Mouse (Mus musculus) gastrocnemius, adult 2 months (tissue): Measurements from ENCODE around the gene Gnl3l. TPM values are rescaled to one million over a fixed set of nuclear protein-coding genes. Genes with fewer than 3 reads are reported as not detected.

ENCODE experiments used
- DNase-seq: peaks from one replicate; pipeline ENCODE4 v3.0.0; 2022
- H3K27ac ChIP-seq: fragments of 200-600 bp; 2 replicates; pipeline ENCODE4 v1.8.1; 2022; ENCODE audit warnings: mild to moderate bottlenecking
- H3K4me3 ChIP-seq: fragments of 200-600 bp; 2 replicates; pipeline ENCODE4 v1.8.1; 2022; ENCODE audit warnings: mild to moderate bottlenecking, moderate library complexity
- CTCF ChIP-seq: fragments of 200-600 bp; IDR thresholded peaks from 2 replicates; pipeline ENCODE4 v1.8.1; 2022; ENCODE audit warnings: antibody characterized with exemption, mild to moderate bottlenecking, moderate library complexity
- intact Hi-C: fragments of 180-260 bp; cut with DNase I; formaldehyde crosslinking; loops from one replicate; pipeline ENCODE4 v1.15.1; 2025
- long read RNA-seq, 2 experiments: library from polyadenylated mRNA; stranded (forward); transcript quantifications; one replicate each; pipeline ENCODE4 v2.0.0; 2021
- total RNA-seq, 2 experiments: library from RNA; stranded (reverse); gene quantifications; 2 replicates each; pipeline ENCODE4 v1.2.3; 2021

Gene Gnl3l
- total RNA-seq = 10 to 100 TPM; 37.0 to 49.5 TPM
- long read RNA-seq, experiment 1, full-length matches to known transcripts = 3 of 8 reads
- long read RNA-seq, experiment 1, partial matches to known transcripts = 1 of 8 reads
- long read RNA-seq, experiment 1, other reads (novel, unspliced or antisense) = 4 of 8 reads
- long read RNA-seq, experiment 2, full-length matches to known transcripts = 11 of 19 reads
- long read RNA-seq, experiment 2, partial matches to known transcripts = 1 of 19 reads
- long read RNA-seq, experiment 2, other reads (novel, unspliced or antisense) = 7 of 19 reads

GRCm38 (mm10) chrX:151016938-151017877 is at the start of gene Gnl3l:
Gene Gnl3l, minus strand, starts transcription at chrX:151017322.
- H3K27ac ChIP-seq = peak within 1 kb of the TSS; percentile 82
- DNase-seq = peak; percentile 91
- H3K4me3 ChIP-seq = peak within 1 kb of the TSS; percentile 78
- TF ChIP-seq CTCF = peak; percentile 74
- intact Hi-C loops = loop anchor here (5.0 to 10.0 kb wide), 2 partner anchors 98 to 325 kb away; partner anchors contain the start of gene Fam120c

- Histone ChIP-seq H3K27ac (no peak overlapping the region), H3K4me3 (no peak overlapping the region)
- no peak for DNase-seq
- no peak for TF ChIP-seq CTCF
- intact Hi-C loops = no loop called here
Measured at GRCm38 (mm10) chrX:151066071-151066666, 49.0 kb upstream of the Gnl3l start.

GRCm38 (mm10) chrX:151061615-151062299 is 44.6 kb upstream of the Gnl3l start:
- Histone ChIP-seq H3K27ac (no peak overlapping the region), H3K4me3 (no peak overlapping the region)
- DNase-seq = no peak
- TF ChIP-seq CTCF = no peak
- intact Hi-C loops = no loop called here

- TF ChIP-seq CTCF = no peak
- peak; percentile 25 for DNase-seq
- intact Hi-C loops = no loop called here
- Histone ChIP-seq H3K27ac (peak overlapping the region; percentile 54; the same call in 1 of the 2 replicates), H3K4me3 (peak overlapping the region; percentile 28; the same call in 1 of the 2 replicates)
Measured at GRCm38 (mm10) chrX:151059346-151059745, 42.2 kb upstream of the Gnl3l start.

GRCm38 (mm10) chrX:151055559-151055958 is 38.4 kb upstream of the Gnl3l start:
- no peak for TF ChIP-seq CTCF
- H3K4me3 ChIP-seq = no peak overlapping the region
- peak overlapping the region; percentile 28; the same call in 1 of the 2 replicates for H3K27ac ChIP-seq
- intact Hi-C loops = no loop called here
- peak; percentile 58 for DNase-seq

- TF ChIP-seq CTCF = no peak
- Histone ChIP-seq H3K4me3 (no peak overlapping the region), H3K27ac (peak overlapping the region; percentile 31; the same call in 1 of the 2 replicates)
- no peak for DNase-seq
- intact Hi-C loops = no loop called here
Measured at GRCm38 (mm10) chrX:151054489-151054888, 37.4 kb upstream of the Gnl3l start.

GRCm38 (mm10) chrX:151050337-151050736 is 33.2 kb upstream of the Gnl3l start:
- Histone ChIP-seq H3K27ac (no peak overlapping the region), H3K4me3 (no peak overlapping the region)
- peak; percentile 49 for DNase-seq
- intact Hi-C loops = no loop called here
- TF ChIP-seq CTCF = no peak

- Histone ChIP-seq H3K27ac (no peak overlapping the region), H3K4me3 (no peak overlapping the region)
- no peak for DNase-seq
- TF ChIP-seq CTCF = no peak
- intact Hi-C loops = loop anchor here (5.0 kb wide), 1 partner anchor 48 kb away; the partner anchor contains the start of gene Tsr2
Measured at GRCm38 (mm10) chrX:151049661-151050215, 32.6 kb upstream of the Gnl3l start.

- Histone ChIP-seq H3K27ac (peak overlapping the region; percentile 76), H3K4me3 (peak overlapping the region; percentile 86)
- DNase-seq = peak; percentile 65
- intact Hi-C loops = loop anchor here (5.0 kb wide), 1 partner anchor 50 kb away; the partner anchor contains the start of gene Tsr2
- no peak for TF ChIP-seq CTCF
Measured at GRCm38 (mm10) chrX:151047431-151048058, 30.4 kb upstream of the Gnl3l start.

- peak; percentile 89 for DNase-seq
- peak overlapping the region; percentile 76 for H3K27ac ChIP-seq
- no peak for TF ChIP-seq CTCF
- peak overlapping the region; percentile 86 for H3K4me3 ChIP-seq
- intact Hi-C loops = loop anchor here (5.0 kb wide), 1 partner anchor 50 kb away; the partner anchor contains the start of gene Tsr2
Measured at GRCm38 (mm10) chrX:151046777-151047430, 29.8 kb upstream of the Gnl3l start.
